Mouse (Mus musculus) lung, embryonic 15.5 days (tissue): ENCODE data around the gene H2-T24. TPM values are rescaled to one million over a fixed set of nuclear protein-coding genes. Genes with fewer than 3 reads are reported as not detected.
"Not testable (repeated sequence)": the region's sequence is repeated elsewhere in the genome, so short reads cannot be mapped to it uniquely, and the experiment has no call there.

ENCODE experiments used
- ATAC-seq: fragments of 200-750 bp; cut with Nextera tagmentation; 2 replicates; pipeline ENCODE4 v1.8.0; 2017; ENCODE audit warnings: moderate number of reproducible peaks, borderline replicate concordance; ENCODE audit not compliant: low FRiP score, low TSS enrichment; ENCODE audit errors: extremely low read depth
- H3K27ac ChIP-seq: fragments of 300-500 bp; sonication (generic); 2 replicates; pipeline ENCODE4 v1.5.1; 2015; ENCODE audit warnings: moderate library complexity, mild to moderate bottlenecking, inconsistent platforms
- H3K27me3 ChIP-seq: fragments of 300-500 bp; sonication (generic); 2 replicates; pipeline ENCODE4 v1.6.1; 2015; ENCODE audit warnings: inconsistent platforms
- H3K36me3 ChIP-seq: fragments of 300-500 bp; sonication (generic); 2 replicates; pipeline ENCODE4 v1.6.1; 2015; ENCODE audit warnings: inconsistent platforms
- H3K4me1 ChIP-seq: fragments of 300-500 bp; sonication (generic); 2 replicates; pipeline ENCODE4 v1.6.1; 2015; ENCODE audit warnings: inconsistent platforms
- H3K4me2 ChIP-seq: fragments of 300-500 bp; sonication (generic); 2 replicates; pipeline ENCODE4 v1.6.1; 2015; ENCODE audit warnings: inconsistent platforms, mild to moderate bottlenecking, moderate library complexity
- H3K4me3 ChIP-seq: fragments of 300-500 bp; sonication (generic); 2 replicates; pipeline ENCODE4 v1.5.1; 2015; ENCODE audit warnings: mild to moderate bottlenecking, inconsistent platforms
- H3K9ac ChIP-seq: fragments of 300-500 bp; sonication (generic); 2 replicates; pipeline ENCODE4 v1.6.1; 2015; ENCODE audit warnings: inconsistent platforms
- H3K9me3 ChIP-seq: fragments of 300-500 bp; sonication (generic); 2 replicates; pipeline ENCODE4 v1.6.1; 2016; ENCODE audit warnings: inconsistent platforms
- WGBS: fragments of 180-500 bp; shearing (Covaris S2); methylation state at CpG from one replicate; pipeline ENCODE4 v1.1.7; 2015; 5-methylcytosine and 5-hydroxymethylcytosine counted together
- polyA plus RNA-seq: library from polyadenylated mRNA; unstranded; fragments of >200 nt; fragmentation: Nextera tagmentation; extraction: Ambion mirVana; gene quantifications from 2 replicates; pipeline ENCODE4 v1.2.1, GENCODE M21; 2015

The H2-T24 gene
- polyA plus RNA-seq, 1 experiment from 2014 or later, result 3.2 TPM

DNA sequence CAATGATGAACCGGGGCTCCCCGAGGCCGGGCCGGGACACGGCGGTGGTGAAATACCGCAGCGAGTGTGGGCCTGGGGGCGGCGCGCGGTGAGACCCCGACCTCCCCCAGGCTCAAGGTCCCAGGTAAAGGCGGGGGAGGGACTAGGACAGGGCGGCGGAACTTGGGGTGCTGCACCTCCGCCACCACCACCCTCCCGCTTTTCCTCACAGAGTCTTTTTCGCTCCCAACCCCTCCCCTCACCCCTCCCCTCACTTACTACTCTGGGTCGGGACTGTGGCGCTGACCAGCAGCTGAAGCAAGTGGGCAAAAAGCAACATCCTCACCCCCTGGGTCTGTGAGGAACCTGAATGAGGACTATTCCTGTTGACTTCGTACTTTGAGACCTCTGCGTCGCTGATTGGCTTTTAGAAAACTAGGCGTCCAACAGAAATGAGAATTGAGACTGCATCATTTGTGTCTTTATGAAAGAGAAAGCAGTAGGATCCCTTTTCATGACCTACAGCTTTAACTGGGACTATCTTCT is 12.1 kb upstream of the H2-T24 start, which contains the start of gene H2-T23:
H2-T23 (minus strand) TSS at position 505 of the 525 bp plus-strand sequence.
- ATAC-seq, result peak; percentile 29; the same call in 1 of the 2 replicates
- Histone ChIP-seq H3K9ac (peak within 1 kb of the TSS; percentile 34), H3K4me2 (peak within 1 kb of the TSS; percentile 94), H3K4me3 (peak within 1 kb of the TSS; percentile 54)
- not testable (repeated sequence) for H3K4me1 ChIP-seq, H3K27me3 ChIP-seq, H3K27ac ChIP-seq, H3K36me3 ChIP-seq, H3K9me3 ChIP-seq
- WGBS, result under 1% methylated on average over 25 of the region's 25 CpGs

DNA sequence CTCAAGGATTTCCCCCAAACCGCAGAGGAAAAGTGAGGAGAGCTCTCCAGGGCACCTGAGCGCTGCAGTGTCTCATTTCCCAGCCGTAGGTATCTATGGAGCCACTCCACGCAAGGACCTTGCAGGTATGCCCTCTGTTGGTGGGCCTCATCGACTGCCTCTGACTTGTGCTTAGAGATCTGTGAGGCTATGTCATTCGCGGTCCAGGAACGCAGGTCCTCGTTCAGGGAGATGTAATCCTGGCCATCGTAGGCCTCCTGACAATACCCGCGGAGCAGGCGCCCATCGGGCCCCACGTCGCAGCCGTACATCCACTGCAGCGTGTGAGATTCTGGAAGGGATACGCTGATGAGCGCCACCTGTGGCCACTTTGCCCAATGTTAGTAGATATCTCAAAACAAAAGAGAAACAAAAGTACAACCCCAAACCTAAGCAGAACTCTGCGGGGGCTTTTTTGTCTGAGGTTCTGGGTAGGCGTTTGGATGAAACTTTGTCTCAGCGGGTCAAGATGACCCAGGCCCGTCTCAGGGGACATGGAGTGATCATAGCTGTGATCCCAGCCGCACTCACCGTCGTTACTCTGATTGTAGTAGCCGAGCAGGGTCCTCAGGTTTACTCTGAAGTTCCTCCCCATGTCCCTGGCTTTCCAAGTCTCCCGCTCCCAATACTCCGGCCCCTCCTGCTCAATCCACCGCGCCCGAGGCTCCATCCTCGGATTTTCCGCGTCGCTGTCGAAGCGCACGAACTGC is 11.4 kb upstream of the H2-T24 start:
- H3K4me3 ChIP-seq, result peak overlapping the region; percentile 54
- WGBS, result 2% methylated on average over 40 of the region's 40 CpGs
- H3K4me1 ChIP-seq, H3K36me3 ChIP-seq, H3K9me3 ChIP-seq, H3K27me3 ChIP-seq, H3K27ac ChIP-seq: not testable (repeated sequence)
- H3K9ac ChIP-seq, result peak overlapping the region; percentile 34
- peak overlapping the region; percentile 94 for H3K4me2 ChIP-seq
- ATAC-seq, result peak; percentile 47

DNA sequence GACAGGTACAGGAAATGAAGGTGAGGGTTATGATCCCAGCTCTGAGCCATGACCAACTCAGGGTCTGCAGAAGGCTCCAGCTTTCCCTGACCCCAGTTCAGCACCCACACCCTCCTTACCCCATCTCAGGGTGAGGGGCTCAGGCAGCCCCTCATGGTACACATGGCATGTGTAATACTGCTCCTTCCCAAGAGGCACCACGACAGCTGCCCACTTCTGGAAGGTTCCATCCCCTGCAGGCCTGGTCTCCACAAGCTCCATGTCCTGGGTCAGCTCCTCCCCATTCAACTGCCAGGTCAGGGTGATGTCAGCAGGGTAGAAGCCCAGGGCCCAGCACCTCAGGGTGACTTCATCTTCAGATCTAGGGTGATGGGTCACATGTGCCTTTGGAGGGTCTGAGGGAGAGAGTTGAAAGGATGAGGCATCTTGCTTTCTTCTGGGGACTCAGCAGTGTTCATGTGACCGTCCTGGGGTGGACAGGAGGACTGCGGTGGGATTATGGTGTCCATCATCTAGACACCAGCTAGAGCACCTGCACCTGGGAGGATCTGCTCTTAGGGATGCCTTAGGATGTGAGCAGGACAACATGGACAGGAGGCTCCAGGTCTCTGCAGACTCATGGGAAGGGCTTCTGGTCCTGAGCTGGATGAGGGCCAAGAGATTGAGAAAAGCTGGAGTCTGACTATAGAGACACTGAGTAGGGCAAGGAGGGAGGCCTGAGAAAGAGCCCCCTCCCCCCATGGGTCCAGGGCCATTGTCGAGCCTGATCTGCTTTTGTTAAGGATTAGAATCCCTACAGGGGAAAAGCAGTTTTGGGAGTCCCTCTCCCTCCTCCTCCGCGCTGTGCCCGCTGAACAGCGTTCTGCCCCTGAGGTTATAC is 10.6 kb upstream of the H2-T24 start:
- Histone ChIP-seq H3K4me3 (peak overlapping the region; percentile 54), H3K4me2 (peak overlapping the region; percentile 94)
- H3K9me3 ChIP-seq, H3K27ac ChIP-seq, H3K27me3 ChIP-seq, H3K4me1 ChIP-seq, ATAC-seq, H3K9ac ChIP-seq, H3K36me3 ChIP-seq: not testable (repeated sequence)
- WGBS, result 56% methylated on average over 8 of the region's 8 CpGs

DNA sequence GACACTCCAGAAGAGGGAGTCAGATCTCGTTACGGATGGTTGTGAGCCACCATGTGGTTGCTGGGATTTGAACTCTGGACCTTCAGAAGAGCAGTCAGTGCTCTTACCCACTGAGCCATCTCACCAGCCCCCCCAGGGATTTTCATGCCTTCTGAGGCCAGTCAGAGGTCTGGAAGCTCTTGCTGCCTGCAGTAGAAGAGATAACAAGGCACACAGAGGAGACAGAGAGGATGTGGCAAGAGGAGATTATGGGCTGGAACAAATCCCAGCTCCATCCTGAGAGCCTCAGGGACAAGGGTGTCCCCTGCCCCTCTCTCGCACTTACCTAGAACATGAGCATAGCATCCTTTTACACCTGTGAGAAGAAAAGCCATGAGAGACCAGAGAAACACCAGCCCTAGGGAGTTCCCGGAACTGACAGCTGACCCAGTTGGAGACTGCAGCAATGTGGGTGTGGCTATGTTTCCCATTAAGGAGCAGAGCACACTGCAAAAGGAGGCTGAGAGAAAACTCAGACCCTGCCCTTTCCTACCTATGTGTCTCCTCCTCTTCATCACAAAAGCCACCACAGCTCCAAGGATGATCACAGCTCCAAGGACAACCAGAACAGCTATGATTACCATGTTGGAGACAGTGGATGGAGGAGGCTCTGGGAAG is 9.8 kb upstream of the H2-T24 start:
- ATAC-seq, H3K4me3 ChIP-seq, H3K9ac ChIP-seq, H3K36me3 ChIP-seq, H3K27ac ChIP-seq, H3K4me1 ChIP-seq, H3K4me2 ChIP-seq, H3K27me3 ChIP-seq, H3K9me3 ChIP-seq: not testable (repeated sequence)
- 77% methylated on average over 4 of the region's 4 CpGs for WGBS

DNA sequence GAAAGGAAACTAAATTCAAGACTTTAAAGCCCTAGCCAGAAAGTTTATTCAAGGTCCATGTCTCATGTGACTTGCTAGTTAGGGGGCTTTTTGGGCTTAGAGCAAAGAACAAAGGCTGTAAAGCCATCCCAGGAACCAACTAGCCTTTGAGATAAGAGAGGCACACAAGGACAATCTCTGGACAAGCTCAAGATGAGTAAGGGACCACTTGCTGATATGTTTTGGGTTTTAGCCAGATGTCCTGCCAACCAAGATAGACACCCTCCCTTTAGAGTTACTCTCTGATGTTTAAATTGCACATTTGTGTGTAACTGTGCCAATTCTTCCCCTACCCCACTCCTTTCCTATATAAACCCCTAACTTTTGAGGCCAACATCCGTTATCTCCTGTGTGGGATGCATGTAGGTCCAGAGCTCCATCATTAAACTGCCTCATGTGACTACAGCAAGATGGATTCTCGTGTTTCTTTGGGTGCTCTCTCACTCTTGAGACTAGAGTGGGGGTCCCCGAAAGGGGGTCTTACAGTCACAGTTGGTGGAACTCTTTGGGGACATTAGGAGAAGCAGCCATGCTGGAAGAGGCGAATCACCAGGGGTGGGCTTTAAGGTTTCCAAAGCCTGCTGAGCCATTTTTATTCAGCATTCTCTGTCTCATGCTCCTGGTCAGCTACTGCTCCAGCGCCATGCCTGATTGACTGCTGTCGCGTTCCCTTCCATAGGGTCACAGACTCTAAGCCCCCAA is 8.7 kb upstream of the H2-T24 start:
- Histone ChIP-seq H3K4me1 (peaks cover 9% of the 10 kb centered on the region; the same call in 1 of the 2 replicates), H3K27me3 (no peaks in the 10 kb centered on the region)
- 88% methylated on average over 7 of the region's 7 CpGs for WGBS

DNA sequence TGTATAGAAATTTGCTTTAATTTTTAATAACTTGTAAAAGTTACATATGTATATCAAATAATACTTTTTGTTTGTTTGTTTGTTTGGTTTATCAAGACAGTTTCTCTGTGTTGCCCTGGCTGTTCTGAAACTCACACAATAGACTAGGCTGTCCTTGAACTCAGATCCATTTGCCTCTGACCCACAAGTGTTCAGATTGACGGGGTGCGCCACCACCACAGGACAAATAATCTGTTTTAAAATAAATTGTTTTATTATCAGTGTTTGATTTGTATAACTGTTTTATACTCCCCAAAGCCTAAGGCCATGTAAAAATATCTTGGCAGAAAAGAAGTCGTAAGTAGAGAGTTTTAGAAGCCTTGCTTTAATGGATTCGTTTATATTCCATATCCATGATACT is 7.3 kb upstream of the H2-T24 start:
- Histone ChIP-seq H3K4me1 (peaks cover 21% of the 10 kb centered on the region), H3K4me2 (no peak overlapping the region), H3K36me3 (no peaks in the 10 kb centered on the region), H3K4me3 (no peak overlapping the region), H3K9ac (no peak overlapping the region), H3K9me3 (no peaks in the 10 kb centered on the region), H3K27me3 (no peaks in the 10 kb centered on the region), H3K27ac (no peak overlapping the region)
- 71% methylated on average over 4 of the region's 4 CpGs for WGBS
- ATAC-seq, result no peak

More for the DNA sequence above, 8.7 kb upstream of the H2-T24 start:
- Histone ChIP-seq H3K27ac (no peak overlapping the region), H3K36me3 (no peaks in the 10 kb centered on the region), H3K4me3 (no peak overlapping the region), H3K9ac (no peak overlapping the region), H3K9me3 (no peaks in the 10 kb centered on the region), H3K4me2 (no peak overlapping the region)
- ATAC-seq, result no peak

DNA sequence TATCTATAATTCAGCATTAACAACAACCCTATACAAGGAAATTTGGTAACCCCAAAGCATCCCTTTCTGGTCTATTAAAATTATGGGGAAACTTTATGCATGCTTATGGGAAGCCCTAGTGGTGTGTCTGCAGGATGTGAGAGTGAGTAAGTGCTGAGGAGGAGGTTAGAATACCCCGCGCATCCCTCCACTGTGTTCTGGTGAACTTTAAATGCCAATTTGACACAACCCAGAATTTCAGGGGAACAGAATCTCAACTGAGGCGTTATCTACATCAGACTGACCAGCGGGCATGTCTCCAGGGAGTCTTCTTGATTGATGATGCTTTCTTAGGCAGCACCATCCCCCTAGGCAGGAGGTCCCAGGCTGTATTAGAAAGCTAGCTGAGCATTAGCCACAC is 5.5 kb upstream of the H2-T24 start:
- no peak overlapping the region for H3K4me3 ChIP-seq
- WGBS, result 56% methylated on average over 4 of the region's 4 CpGs

DNA sequence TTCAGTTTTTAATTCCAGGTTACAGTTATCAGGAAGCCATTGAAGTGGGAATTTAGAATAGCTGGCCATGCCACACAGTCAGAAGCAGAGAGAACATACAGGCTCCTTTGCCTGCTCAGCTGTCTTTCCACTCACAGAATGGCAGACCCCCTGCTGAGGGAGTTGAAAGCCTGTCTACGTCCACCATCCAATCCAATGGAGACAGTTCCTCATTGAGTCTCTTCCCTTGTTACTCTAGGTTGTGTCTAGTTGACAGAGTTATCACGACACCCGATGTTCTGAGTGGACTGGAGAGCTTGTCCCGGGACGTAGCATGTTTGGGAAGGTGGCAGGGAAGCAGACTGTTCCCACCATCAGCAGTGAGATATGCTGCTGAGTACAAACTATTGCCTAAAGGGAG is 4.8 kb upstream of the H2-T24 start:
- Histone ChIP-seq H3K4me2 (no peak overlapping the region), H3K27ac (no peak overlapping the region), H3K4me3 (no peak overlapping the region), H3K9me3 (no peaks in the 10 kb centered on the region; the same call in 1 of the 2 replicates), H3K27me3 (no peaks in the 10 kb centered on the region), H3K9ac (no peak overlapping the region), H3K4me1 (peaks cover 13% of the 10 kb centered on the region), H3K36me3 (no peaks in the 10 kb centered on the region)
- 48% methylated on average over 5 of the region's 5 CpGs for WGBS
- ATAC-seq, result no peak

More for the DNA sequence above, 5.5 kb upstream of the H2-T24 start:
- no peaks in the 10 kb centered on the region; the same call in 1 of the 2 replicates for H3K9me3 ChIP-seq
- no peak overlapping the region for H3K9ac ChIP-seq
- no peak overlapping the region for H3K27ac ChIP-seq
- no peak overlapping the region for H3K4me2 ChIP-seq
- no peaks in the 10 kb centered on the region for H3K36me3 ChIP-seq
- peaks cover 13% of the 10 kb centered on the region for H3K4me1 ChIP-seq
- H3K27me3 ChIP-seq, result no peaks in the 10 kb centered on the region
- ATAC-seq, result no peak

DNA sequence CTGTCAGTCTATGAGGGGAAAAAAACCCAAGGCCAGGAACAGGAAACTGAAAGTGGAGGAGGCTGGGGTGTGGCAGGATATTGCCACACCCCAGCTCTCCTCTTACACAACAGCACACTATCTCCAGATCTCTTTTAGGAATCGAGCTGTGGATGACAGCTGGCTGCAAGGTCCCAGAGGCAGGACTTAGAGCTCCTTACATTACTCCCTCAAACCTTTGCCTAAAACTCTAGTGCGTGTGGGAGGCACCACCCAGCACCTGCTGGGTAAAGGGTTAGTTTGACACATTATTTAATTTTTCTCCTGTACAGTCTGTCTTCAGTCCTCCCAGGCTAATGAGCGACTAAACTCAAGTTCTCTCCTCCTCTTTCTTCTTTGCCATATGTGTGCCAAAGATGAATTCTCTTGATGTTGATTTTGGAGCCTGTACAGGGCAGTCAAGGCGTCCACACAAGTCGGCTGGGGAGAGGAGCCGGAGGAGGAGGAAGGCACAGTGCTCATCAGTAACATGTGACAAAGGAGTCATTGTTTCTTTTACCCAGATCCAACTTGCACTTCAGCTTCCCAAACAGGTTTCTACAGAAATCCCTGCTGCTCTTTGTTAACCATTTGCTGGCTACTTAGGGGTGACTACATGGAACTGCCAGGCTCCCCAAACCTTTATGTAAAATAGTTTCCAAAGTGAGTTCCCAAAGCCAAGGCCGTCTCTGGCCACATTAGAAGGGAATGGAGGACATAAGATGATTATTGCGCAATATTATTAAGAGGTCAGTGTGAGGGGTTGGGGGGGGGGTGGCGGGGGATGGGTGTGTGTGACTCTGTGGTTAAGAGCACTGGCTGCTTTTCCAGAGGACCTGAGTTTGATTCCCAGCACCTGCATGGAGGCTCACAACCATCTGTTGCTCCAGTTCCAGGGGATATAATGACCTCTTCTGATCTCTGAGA is 3.6 kb upstream of the H2-T24 start:
- H3K27me3 ChIP-seq, result no peaks in the 10 kb centered on the region
- WGBS, result 42% methylated on average over 9 of the region's 9 CpGs
- ATAC-seq, result no peak
- no peak overlapping the region for H3K9ac ChIP-seq
- H3K4me2 ChIP-seq, result no peak overlapping the region
- H3K9me3 ChIP-seq, result no peaks in the 10 kb centered on the region; the same call in 1 of the 2 replicates
- H3K27ac ChIP-seq, result peak overlapping the region; percentile 48
- H3K36me3 ChIP-seq, result no peaks in the 10 kb centered on the region
- no peak overlapping the region for H3K4me3 ChIP-seq
- peaks cover 13% of the 10 kb centered on the region for H3K4me1 ChIP-seq

DNA sequence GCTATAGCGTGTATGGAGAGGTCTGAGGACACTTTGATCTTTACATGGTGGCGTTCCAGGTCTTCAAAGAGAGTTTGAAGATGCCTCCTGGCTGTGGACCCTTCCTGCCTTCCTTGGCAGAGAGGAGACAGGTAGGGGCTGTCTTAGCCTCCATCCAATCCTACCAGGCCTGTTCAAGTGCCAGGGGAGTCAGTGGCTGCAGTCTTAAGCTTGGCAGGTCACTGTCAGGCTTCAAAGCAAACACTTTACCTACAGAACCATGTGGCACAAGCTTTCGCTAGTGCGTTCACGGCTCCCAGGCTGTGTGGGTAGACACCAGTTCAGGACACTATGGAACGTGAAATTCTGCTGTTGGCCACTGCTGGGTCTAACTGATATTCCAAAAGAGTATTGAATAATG is 2.6 kb upstream of the H2-T24 start:
- Histone ChIP-seq H3K4me3 (no peak overlapping the region), H3K27me3 (no peaks in the 10 kb centered on the region), H3K9ac (no peak overlapping the region), H3K9me3 (no peaks in the 10 kb centered on the region; the same call in 1 of the 2 replicates), H3K36me3 (no peaks in the 10 kb centered on the region), H3K27ac (no peak overlapping the region), H3K4me1 (peaks cover 13% of the 10 kb centered on the region), H3K4me2 (no peak overlapping the region)
- no peak for ATAC-seq
- 81% methylated on average over 6 of the region's 6 CpGs for WGBS
